Mouse (Mus musculus) intestine, embryonic 16.5 days (tissue): Measurements from ENCODE around the gene Chchd10. TPM values are rescaled to one million over a fixed set of nuclear protein-coding genes. Genes with fewer than 3 reads are reported as not detected.

Experiments used
- ATAC-seq: fragments of 200-750 bp; cut with Nextera tagmentation; 2 replicates; pipeline ENCODE4 v1.8.0; 2017; ENCODE audit warnings: moderate TSS enrichment, moderate library complexity
- H3K27ac ChIP-seq: fragments of 300-500 bp; sonication (generic); 2 replicates; pipeline ENCODE4 v1.5.1; 2014; ENCODE audit warnings: mild to moderate bottlenecking, low read length
- H3K27me3 ChIP-seq: fragments of 300-500 bp; sonication (generic); replicated peaks from 2 replicates; pipeline ENCODE4 v1.6.1; 2014; ENCODE audit warnings: low read length, control low read depth, mixed read lengths; ENCODE audit not compliant: control insufficient read depth, insufficient read depth
- H3K36me3 ChIP-seq: fragments of 300-500 bp; sonication (generic); 2 replicates; pipeline ENCODE4 v1.6.1; 2014; ENCODE audit warnings: low read length, control low read depth; ENCODE audit not compliant: control insufficient read depth, insufficient read depth
- H3K4me1 ChIP-seq: fragments of 300-500 bp; sonication (generic); 2 replicates; pipeline ENCODE4 v1.6.1; 2014; ENCODE audit warnings: low read length, control low read depth, mixed read lengths; ENCODE audit not compliant: control insufficient read depth, insufficient read depth
- H3K4me2 ChIP-seq: fragments of 300-500 bp; sonication (generic); 2 replicates; pipeline ENCODE4 v1.6.1; 2014; ENCODE audit warnings: low read depth, low read length, control low read depth
- H3K4me3 ChIP-seq: fragments of 300-500 bp; sonication (generic); 2 replicates; pipeline ENCODE4 v1.5.1; 2014; ENCODE audit warnings: mild to moderate bottlenecking, low read length
- H3K9ac ChIP-seq: fragments of 300-500 bp; sonication (generic); 2 replicates; pipeline ENCODE4 v1.6.1; 2014; ENCODE audit warnings: low read depth, low read length
- H3K9me3 ChIP-seq: fragments of 300-500 bp; sonication (generic); 2 replicates; pipeline ENCODE4 v1.6.1; 2016; ENCODE audit warnings: low read length, control low read depth; ENCODE audit not compliant: control insufficient read depth
- WGBS: fragments of 180-500 bp; shearing (Covaris S2); extraction: QIAGEN DNeasy Blood & Tissue Kit; methylation state at CpG from one replicate; pipeline ENCODE4 v1.1.7; 2014; 5-methylcytosine and 5-hydroxymethylcytosine counted together
- polyA plus RNA-seq: library from polyadenylated mRNA; unstranded; fragments of >200 nt; fragmentation: Nextera tagmentation; extraction: Ambion mirVana; gene quantifications from 2 replicates; pipeline ENCODE4 v1.2.1, GENCODE M21; 2015

The Chchd10 gene
- polyA plus RNA-seq, 1 experiment from 2014 or later: 252 TPM

DNA sequence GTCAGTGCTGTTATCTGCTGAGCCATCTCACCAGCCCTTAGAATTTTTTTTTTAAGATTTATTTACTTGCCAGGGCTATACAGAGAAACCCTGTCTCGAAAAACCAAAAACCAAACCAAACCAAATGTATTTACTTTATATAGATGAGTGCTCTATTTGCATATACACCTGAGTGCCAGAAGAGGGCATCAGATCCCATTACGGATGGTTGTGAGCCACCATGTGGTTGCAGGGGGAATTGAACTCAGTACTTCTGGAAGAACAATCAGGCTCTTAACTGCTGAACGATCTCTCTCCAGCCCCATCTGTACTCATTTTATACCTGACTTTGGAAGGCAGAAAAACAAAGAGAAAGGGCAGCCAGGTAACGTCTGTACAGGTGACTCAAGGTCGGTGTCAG lies 42.3 kb downstream of the Chchd10 start:
- WGBS: 77% methylated on average over 5 of the region's 5 CpGs
- no peak overlapping the region for H3K9ac ChIP-seq
- ATAC-seq: no peak
- H3K4me1 ChIP-seq: no peaks in the 10 kb centered on the region
- H3K4me3 ChIP-seq: no peak overlapping the region
- H3K36me3 ChIP-seq: no peaks in the 10 kb centered on the region
- no peak overlapping the region for H3K4me2 ChIP-seq
- H3K9me3 ChIP-seq: no peaks in the 10 kb centered on the region
- no peaks in the 10 kb centered on the region for H3K27me3 ChIP-seq
- H3K27ac ChIP-seq: no peak overlapping the region

GRCm38 (mm10) chr10:75978119-75978834 lies 45.3 kb downstream of the Chchd10 start:
- ATAC-seq: no peak
- 44% methylated on average over 10 of the region's 10 CpGs for WGBS

GRCm38 (mm10) chr10:75978835-75979157 lies 45.9 kb downstream of the Chchd10 start:
- no peak for ATAC-seq
- Histone ChIP-seq H3K27ac (no peak overlapping the region), H3K36me3 (no peaks in the 10 kb centered on the region), H3K4me3 (no peak overlapping the region), H3K4me1 (no peaks in the 10 kb centered on the region), H3K9ac (no peak overlapping the region), H3K4me2 (no peak overlapping the region), H3K27me3 (no peaks in the 10 kb centered on the region), H3K9me3 (no peaks in the 10 kb centered on the region)
- WGBS: 90% methylated on average over 5 of the region's 5 CpGs

More at GRCm38 (mm10) chr10:75978119-75978834, 45.3 kb downstream of the Chchd10 start:
- Histone ChIP-seq H3K27me3 (no peaks in the 10 kb centered on the region), H3K36me3 (no peaks in the 10 kb centered on the region), H3K4me3 (no peak overlapping the region), H3K4me2 (no peak overlapping the region), H3K9me3 (no peaks in the 10 kb centered on the region), H3K4me1 (no peaks in the 10 kb centered on the region), H3K27ac (no peak overlapping the region), H3K9ac (no peak overlapping the region)

DNA sequence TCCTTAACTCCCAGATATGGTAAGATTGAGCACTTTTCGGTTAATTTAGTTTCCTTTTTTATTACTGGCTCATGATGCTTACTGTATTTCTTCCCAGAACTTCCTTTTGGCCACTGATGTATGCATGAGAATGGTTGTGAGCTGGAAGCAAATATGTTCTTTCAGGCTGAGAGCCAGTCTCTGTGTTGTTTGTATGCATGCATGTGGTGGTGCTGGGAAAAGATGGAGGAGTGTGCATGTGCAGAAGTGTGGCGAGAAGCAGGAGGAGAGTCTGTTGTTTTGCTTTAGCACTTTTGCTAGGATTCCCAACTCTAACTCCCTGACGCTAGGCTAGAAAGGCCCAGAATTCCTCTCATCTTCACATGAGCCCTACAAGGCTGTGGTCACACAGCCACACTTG lies 46.5 kb downstream of the Chchd10 start:
- no peaks in the 10 kb centered on the region for H3K4me1 ChIP-seq
- no peaks in the 10 kb centered on the region for H3K36me3 ChIP-seq
- H3K9ac ChIP-seq: no peak overlapping the region
- H3K4me2 ChIP-seq: no peak overlapping the region
- no peak for ATAC-seq
- no peak overlapping the region for H3K4me3 ChIP-seq
- H3K27ac ChIP-seq: no peak overlapping the region
- no peaks in the 10 kb centered on the region for H3K9me3 ChIP-seq
- 90% methylated on average over 3 of the region's 3 CpGs for WGBS
- H3K27me3 ChIP-seq: no peaks in the 10 kb centered on the region

Other genes starting within 250 kb of the Chchd10 start
- gene Cabin1, start 168.8 kb upstream of the Chchd10 start, polyA plus RNA-seq: 26.4 and 27.1 TPM in 2 replicates
- 82.0 and 92.1 TPM in 2 replicates for gene Ddt, start 159.7 kb upstream of the Chchd10 start, polyA plus RNA-seq
- gene Gm20441, start 152.2 kb upstream of the Chchd10 start, polyA plus RNA-seq: not detected in 2 replicates
- gene Gstt3, start 151.7 kb upstream of the Chchd10 start, polyA plus RNA-seq: 49.1 and 53.1 TPM in 2 replicates
- gene Gstt1, start 134.5 kb upstream of the Chchd10 start, polyA plus RNA-seq: 16.4 and 19.2 TPM in 2 replicates
- gene Gstt4, start 110.6 kb upstream of the Chchd10 start, polyA plus RNA-seq: not detected in 2 replicates
- 78.3 and 83.7 TPM in 2 replicates for gene Gstt2, start 95.7 kb upstream of the Chchd10 start, polyA plus RNA-seq
- 1,982 and 2,201 TPM in 2 replicates for gene Mif, start 72.9 kb upstream of the Chchd10 start, polyA plus RNA-seq
- 6.8 and 9.7 TPM in 2 replicates for gene Derl3, start 39.7 kb upstream of the Chchd10 start, polyA plus RNA-seq
- 149 and 171 TPM in 2 replicates for gene Smarcb1, start 11.5 kb upstream of the Chchd10 start, polyA plus RNA-seq
- gene Mmp11, start 3.4 kb downstream of the Chchd10 start, polyA plus RNA-seq: 23.5 and 25.4 TPM in 2 replicates
- 0.29 and 0.51 TPM in 2 replicates for gene Gm867, start 7.5 kb downstream of the Chchd10 start, polyA plus RNA-seq
- 0.68 TPM in 1 of 2 replicates, not detected in the other for gene Vpreb3, start 9.9 kb downstream of the Chchd10 start, polyA plus RNA-seq
- not detected in 2 replicates for gene Gm5134, start 21.4 kb downstream of the Chchd10 start, polyA plus RNA-seq
- 16.4 and 16.6 TPM in 2 replicates for gene Zfp280b, start 99.5 kb downstream of the Chchd10 start, polyA plus RNA-seq
- gene Slc5a4b, start 177.8 kb downstream of the Chchd10 start, polyA plus RNA-seq: 0.73 and 1.4 TPM in 2 replicates
- gene Slc5a4a, start 214.3 kb downstream of the Chchd10 start, polyA plus RNA-seq: 0.21 and 0.28 TPM in 2 replicates